Mouse (Mus musculus) ovary, adult 18-20 months (tissue): ENCODE results near the gene Khsrp.
A peak's percentile ranks its signal among the peaks of the same experiment; 100 is the strongest.
"Not testable (repeated sequence)": the region's sequence is repeated elsewhere in the genome, so short reads cannot be mapped to it uniquely, and the experiment has no call there.

Source experiments
- DNase-seq: peaks from one replicate; pipeline ENCODE4 v3.0.0; 2022; ENCODE audit warnings: low spot score, mixed read lengths

Gene Khsrp

GRCm38 (mm10) chr17:57030931-57031660 is at the start of gene Khsrp:
Gene Khsrp (minus strand): TSS chr17:57031522.
- no peak for DNase-seq

DNA sequence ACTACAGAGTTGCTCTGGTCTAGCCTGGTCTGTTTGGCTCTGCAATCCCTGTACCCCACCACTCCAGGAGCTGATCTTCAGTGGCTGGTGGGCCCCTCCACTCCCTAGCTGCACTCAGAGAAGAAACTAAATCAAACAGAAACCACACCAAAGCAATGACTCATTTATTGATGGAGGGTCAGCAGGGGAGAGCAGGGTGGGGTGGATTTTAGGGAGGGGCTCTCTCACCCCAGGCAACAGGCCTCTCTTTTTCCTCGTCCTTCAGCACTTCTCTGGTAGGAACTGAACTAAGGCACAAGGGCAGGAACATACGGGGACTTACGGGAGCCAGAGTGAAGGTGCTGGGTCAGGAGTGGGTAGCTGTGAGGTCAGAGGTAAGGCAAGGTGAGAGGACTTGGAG is 48.6 kb upstream of the Khsrp start:
- no peak for DNase-seq

- no peak for DNase-seq
Observed at GRCm38 (mm10) chr17:57078336-57078735, 47.0 kb upstream of the Khsrp start, which contains the start of gene Dennd1c. Gene Dennd1c (minus strand): TSS chr17:57078514.

DNA sequence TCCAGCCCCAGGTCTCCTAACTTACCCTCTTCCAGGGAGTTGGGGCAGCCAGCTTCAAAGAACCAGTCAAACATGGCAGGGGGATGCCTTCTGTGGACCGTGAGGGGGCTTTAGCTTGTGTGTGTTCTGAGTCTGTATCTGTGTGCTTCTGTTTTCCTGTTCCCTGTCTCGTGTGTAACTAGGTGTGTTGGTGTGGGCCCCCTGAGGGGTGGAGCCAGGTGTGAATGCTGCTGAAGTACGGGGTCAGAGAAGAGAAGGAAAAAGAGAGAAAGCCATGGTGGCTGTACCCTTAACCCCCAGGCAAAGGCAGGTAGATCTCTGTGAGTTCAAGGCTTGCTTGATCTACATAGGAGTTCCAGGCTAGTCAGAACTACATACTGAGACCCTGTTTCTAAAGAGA is 45.6 kb upstream of the Khsrp start:
- DNase-seq: no peak

- no peak for DNase-seq
Observed at GRCm38 (mm10) chr17:57070699-57071098, 39.4 kb upstream of the Khsrp start.

GRCm38 (mm10) chr17:57070272-57070671 is 39.0 kb upstream of the Khsrp start:
- DNase-seq: no peak

- no peak for DNase-seq
Observed at GRCm38 (mm10) chr17:57066908-57067307, 35.6 kb upstream of the Khsrp start.

DNA sequence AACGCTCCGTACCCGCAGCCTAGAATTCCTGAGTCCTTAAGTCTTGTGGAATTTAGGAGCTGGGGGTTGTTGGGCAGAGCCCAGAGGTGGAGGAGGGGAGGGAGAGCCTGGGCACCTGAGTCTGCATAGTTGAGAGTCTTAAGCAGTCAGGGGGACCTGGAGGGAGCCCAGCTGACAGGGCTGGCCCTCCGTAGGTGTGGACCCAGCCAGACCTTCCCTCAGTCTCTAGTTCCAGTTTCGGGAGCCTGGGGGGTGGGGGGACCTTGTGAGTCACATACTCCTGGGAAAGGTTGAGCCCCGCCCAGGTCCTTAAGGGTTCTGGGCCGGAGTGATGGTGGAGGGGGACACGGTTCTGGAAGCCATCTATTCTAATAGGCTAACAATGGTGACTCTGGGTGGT is 31.7 kb upstream of the Khsrp start:
- no peak for DNase-seq

DNA sequence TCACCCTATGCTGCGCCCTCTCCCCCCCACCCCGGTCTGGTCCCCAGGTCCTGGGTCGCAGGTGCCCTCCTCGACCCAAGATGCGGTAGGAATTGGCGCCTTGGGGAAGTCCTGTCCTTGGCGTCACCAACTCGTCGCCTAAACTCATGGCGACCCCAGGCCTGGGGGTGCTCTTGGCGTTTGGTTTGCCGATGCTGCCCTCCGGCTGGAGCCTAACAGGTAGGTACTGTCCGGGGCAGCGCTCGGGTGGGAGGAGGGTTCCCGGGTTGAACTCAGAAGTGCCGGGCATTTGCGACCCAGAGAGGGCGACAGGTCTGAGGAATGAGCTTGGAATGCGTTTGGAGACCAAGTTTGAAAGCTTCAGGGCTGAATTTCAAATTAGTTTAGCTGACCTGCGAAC is 31.2 kb upstream of the Khsrp start:
- DNase-seq: no peak

DNA sequence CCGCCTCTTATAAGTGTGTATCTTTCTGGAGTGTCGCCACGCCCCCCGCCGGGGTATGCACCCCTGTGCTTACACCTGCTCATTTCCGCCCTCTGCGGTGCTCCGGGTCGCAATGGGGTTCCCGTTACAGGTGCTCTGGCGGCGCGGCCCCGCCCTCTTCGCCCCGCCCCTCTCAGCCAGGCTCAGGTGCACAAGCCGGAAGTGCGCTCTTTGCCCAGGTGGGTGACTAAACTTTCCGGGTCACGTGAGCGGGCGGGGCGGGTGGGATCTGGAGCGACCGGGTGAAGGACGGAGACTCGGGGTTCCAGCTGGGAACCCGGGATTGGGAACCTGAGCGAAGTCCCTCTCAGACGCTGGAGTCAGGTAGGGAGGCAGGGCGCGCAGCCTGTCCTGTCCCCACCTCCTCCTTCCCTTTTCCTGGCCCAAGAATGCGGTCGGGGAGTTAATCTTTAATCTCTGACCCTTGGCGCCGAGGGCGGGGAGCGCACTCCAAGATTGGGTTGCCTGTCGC is 30.7 kb upstream of the Khsrp start:
- DNase-seq: no peak

GRCm38 (mm10) chr17:57061069-57061468 is 29.7 kb upstream of the Khsrp start:
- peak; percentile 59 for DNase-seq

- DNase-seq: peak; percentile 94
Observed at GRCm38 (mm10) chr17:57060231-57060801, 29.0 kb upstream of the Khsrp start.

DNA sequence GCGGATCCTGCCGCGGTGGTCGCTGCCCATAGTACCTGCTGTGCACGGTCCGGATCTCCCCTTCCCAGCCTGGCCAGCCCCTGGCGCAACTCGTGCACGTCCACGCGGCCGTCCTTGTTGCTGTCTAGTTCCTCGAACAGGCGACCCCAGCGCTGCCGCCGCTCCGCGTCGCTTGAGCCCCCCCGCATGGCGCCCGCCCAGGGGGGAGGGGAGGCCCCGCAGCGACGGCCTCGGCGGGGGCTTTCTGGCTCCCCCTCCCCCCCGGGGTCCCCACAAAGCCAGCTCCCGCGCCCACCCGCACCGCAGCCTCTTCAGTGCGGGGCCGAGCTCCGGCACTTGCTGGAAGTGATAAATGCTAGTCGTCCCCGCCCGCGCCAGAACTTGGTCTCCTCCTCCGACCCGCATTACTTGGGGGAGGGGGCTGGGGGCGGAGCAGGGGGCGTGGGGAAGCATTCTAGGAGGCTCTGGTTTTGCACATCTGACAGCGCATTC is 28.2 kb upstream of the Khsrp start, which contains the start of gene Slc25a23:
TSS of gene Slc25a23 (minus strand) at position 378 of the 492 bp plus-strand sequence.
- peak; percentile 66 for DNase-seq

DNA sequence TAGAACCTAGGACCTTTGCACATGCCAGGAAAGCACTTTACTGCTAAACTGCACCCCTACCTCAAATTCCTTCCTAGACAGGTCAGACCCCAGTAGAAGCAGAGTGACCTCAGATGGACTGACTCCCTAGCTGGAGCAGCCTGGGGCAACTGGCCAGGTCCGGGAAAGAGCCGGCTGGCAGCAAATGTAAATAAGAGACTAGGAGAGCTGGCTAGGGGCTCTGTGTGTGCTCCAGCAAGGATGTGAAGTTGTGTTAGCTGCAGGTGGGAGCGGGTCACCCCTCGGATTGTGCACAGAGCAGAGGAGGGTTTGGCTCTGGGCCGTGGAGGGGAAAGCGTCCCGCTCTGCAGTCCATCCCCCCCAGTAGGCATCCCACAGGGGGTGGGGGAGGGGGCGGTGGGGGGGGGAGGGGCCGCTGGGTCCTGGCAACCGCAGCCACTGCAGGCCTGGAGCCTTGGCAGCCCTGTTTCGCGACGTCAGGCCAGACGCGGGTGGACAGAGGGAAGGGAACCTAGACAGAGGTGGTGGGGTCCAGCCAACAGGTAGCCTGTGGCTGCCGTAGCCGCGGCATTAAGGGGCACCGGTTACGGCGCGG is 27.7 kb upstream of the Khsrp start, which contains the start of gene Crb3:
TSS of gene Crb3 (plus strand) at position 215 of the 595 bp plus-strand sequence.
- DNase-seq: peak; percentile 34

- DNase-seq: no peak
Observed at GRCm38 (mm10) chr17:57056246-57056645, 24.9 kb upstream of the Khsrp start.

- DNase-seq: not testable (repeated sequence)
Observed at GRCm38 (mm10) chr17:57051679-57052078, 20.4 kb upstream of the Khsrp start.

DNA sequence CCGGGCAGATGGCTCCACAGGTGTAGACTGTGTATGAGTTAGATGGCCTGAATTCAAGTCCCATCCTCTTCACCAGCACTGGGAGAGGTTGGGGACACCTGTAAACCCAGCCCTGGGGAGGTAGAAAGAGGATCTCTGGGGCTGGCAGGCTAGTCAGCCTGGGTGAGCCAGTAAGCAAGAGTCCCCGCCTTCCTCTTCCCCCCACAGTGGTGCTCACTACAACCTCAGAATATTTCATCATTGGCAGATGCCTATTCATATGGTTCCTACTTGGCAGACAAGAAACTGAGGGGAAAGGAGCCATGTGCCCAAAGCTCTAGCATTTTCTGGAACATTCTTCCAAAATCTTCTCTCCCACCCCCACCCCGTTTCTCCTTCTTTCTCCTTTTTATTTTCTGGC is 17.5 kb upstream of the Khsrp start:
- DNase-seq: no peak

- DNase-seq: no peak
Observed at GRCm38 (mm10) chr17:57047406-57047805, 16.1 kb upstream of the Khsrp start.

DNA sequence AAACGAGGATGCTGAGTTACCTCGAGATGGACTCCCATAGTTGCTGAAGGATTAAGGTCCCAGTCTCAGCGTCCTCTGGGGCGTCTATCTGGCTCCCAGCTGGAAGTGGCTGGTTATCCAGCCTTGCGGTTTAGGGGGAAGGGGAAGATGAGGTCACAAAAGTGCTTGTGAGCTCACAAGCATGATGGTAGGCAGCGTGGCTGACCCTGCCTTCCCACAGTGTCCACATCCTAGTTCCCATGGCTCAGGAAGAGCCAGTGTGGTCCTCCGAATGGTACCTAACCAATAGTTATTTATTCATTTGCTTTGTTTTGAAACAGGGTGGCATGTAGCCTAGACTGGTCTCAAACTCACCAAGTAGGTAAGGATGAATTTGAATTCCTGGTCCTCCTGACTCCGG is 10.2 kb upstream of the Khsrp start, which contains the start of gene Slc25a41:
TSS of gene Slc25a41 (minus strand) at position 101 of the 400 bp plus-strand sequence.
- DNase-seq: no peak

DNA sequence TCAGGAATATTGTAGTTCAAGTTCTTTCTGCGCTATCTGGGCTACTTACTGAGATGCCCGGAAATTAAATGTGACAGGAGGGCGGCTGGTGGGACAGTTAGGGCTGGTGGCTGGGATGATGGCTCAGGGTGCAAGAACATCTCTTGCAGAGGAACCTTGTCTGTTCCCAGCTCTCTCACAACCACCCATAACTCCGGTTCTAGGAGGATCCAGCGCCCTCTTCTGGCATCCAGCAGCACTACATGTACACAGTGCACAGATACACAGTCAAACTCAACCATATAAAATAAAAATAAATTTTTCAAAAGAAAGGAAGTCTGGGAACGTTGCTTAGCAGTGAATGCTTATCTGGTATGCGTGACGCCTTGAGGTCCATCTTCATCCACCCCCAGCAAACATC is 7.7 kb upstream of the Khsrp start:
- no peak for DNase-seq

- no peak for DNase-seq
Observed at GRCm38 (mm10) chr17:57032854-57033253, 1.5 kb upstream of the Khsrp start.

GRCm38 (mm10) chr17:57031661-57032420 is 519 bp upstream of the Khsrp start:
- DNase-seq: peak; percentile 100
